Mouse (Mus musculus) adrenal gland (tissue): ENCODE measurements at regions not wholly inside any gene's neighbourhood (a gene's known extent, or its start where the extent isn't known, plus 50 kb on each side); places are given as distances from the start of the nearest gene placed in this dataset.

Experiments used
- intact Hi-C: fragments of 180-260 bp; cut with DNase I; formaldehyde crosslinking; loops from one replicate; pipeline ENCODE4 v1.15.1; 2025

- intact Hi-C loops = no loop called here
These were observed 483.5 kb upstream of the Pkdcc start for GRCm38 (mm10) chr17:82731561-82731960.

- intact Hi-C loops = no loop called here
These were observed 472.6 kb upstream of the Pkdcc start for GRCm38 (mm10) chr17:82742445-82742844.

- intact Hi-C loops = no loop called here
These were observed 457.7 kb upstream of the Pkdcc start for GRCm38 (mm10) chr17:82757400-82757799.

- intact Hi-C loops = no loop called here
These were observed 436.0 kb upstream of the Pkdcc start for GRCm38 (mm10) chr17:82779096-82779495.

- intact Hi-C loops = no loop called here
These were observed 393.0 kb upstream of the Pkdcc start for GRCm38 (mm10) chr17:82822129-82822528.

GRCm38 (mm10) chr17:82824057-82824456 lies 391.0 kb upstream of the Pkdcc start:
- intact Hi-C loops = no loop called here

GRCm38 (mm10) chr17:82824619-82825018 lies 390.5 kb upstream of the Pkdcc start:
- intact Hi-C loops = no loop called here

- intact Hi-C loops = loop anchor here (2.0 kb wide), 1 partner anchor 132 kb away; no protein-coding TSS in a partner anchor
These were observed 387.9 kb upstream of the Pkdcc start for GRCm38 (mm10) chr17:82827170-82827569.

GRCm38 (mm10) chr17:82827841-82828240 lies 387.3 kb upstream of the Pkdcc start:
- intact Hi-C loops = loop anchor here (2.0 kb wide), 1 partner anchor 131 kb away; no protein-coding TSS in a partner anchor

GRCm38 (mm10) chr17:82828434-82828997 lies 386.6 kb upstream of the Pkdcc start:
- intact Hi-C loops = no loop called here

GRCm38 (mm10) chr17:82829415-82829814 lies 385.7 kb upstream of the Pkdcc start:
- intact Hi-C loops = no loop called here

GRCm38 (mm10) chr17:82834177-82834576 lies 380.9 kb upstream of the Pkdcc start:
- intact Hi-C loops = no loop called here

GRCm38 (mm10) chr17:82836115-82836514 lies 379.0 kb upstream of the Pkdcc start:
- intact Hi-C loops = no loop called here

GRCm38 (mm10) chr17:82846776-82847494 lies 368.2 kb upstream of the Pkdcc start:
- intact Hi-C loops = no loop called here

- intact Hi-C loops = loop anchor here (5.0 to 10.0 kb wide), 2 partner anchors 100 to 1663 kb away; no protein-coding TSS in a partner anchor
These were observed 357.6 kb upstream of the Pkdcc start for GRCm38 (mm10) chr17:82857199-82858147.

GRCm38 (mm10) chr17:82860391-82860790 lies 354.7 kb upstream of the Pkdcc start:
- intact Hi-C loops = no loop called here

GRCm38 (mm10) chr17:82860966-82861365 lies 354.1 kb upstream of the Pkdcc start:
- intact Hi-C loops = no loop called here

- intact Hi-C loops = no loop called here
These were observed 338.0 kb upstream of the Pkdcc start for GRCm38 (mm10) chr17:82877131-82877530.

- intact Hi-C loops = no loop called here
These were observed 314.5 kb upstream of the Pkdcc start for GRCm38 (mm10) chr17:82900602-82901001.

- intact Hi-C loops = no loop called here
These were observed 313.8 kb upstream of the Pkdcc start for GRCm38 (mm10) chr17:82901098-82901891.

- intact Hi-C loops = no loop called here
These were observed 310.1 kb upstream of the Pkdcc start for GRCm38 (mm10) chr17:82904961-82905360.
